Mouse (Mus musculus): Measurements from ENCODE around the gene Sidt1. TPM values are rescaled to one million over a fixed set of nuclear protein-coding genes. Genes with fewer than 3 reads are reported as not detected.

Sidt1 gene
- total and polyA plus RNA-seq, 3 experiments, result not detected

- TF ChIP-seq SMC3 (IDR thresholded peaks at IDR 0.05; ENCODE audit: low read depth, low read length) (no peak), EP300 (IDR thresholded peaks at IDR 0.05; ENCODE audit: low read depth in 1 of 2, low read length in 2 of 2) (0 out of 4 replicates have a peak, but pooled peaks of 1 of the 2 experiments have one; percentile 3)
- Histone ChIP-seq H3K4me1 (ENCODE audit: control insufficient read depth in 1 of 2, insufficient read depth in 2 of 2, low read length in 2 of 2) (peaks cover 6 to 10% of the 10 kb centered on the region in 2 experiments; a peak in 3 of 4 replicates), H3K4me3 (ENCODE audit: control insufficient read depth in 1 of 2, insufficient read depth in 1 of 2, low read depth in 2 of 2, low read length in 2 of 2) (no peak overlapping the region), H3K79me2 (ENCODE audit: control insufficient read depth, insufficient read depth, low read length, poor library complexity) (no peaks in the 10 kb centered on the region), H3K9ac (ENCODE audit: control insufficient read depth, low read depth, low read length, poor library complexity, severe bottlenecking) (no peak overlapping the region), H3K27me3 (ENCODE audit: control insufficient read depth in 1 of 2, insufficient read depth in 2 of 2, low read length in 2 of 2) (no peaks in the 10 kb centered on the region), H3K27ac (ENCODE audit: control insufficient read depth, low read depth, low read length) (no peak overlapping the region), H3K9me3 (replicated peaks; ENCODE audit: insufficient read depth, low read length) (no peaks in the 10 kb centered on the region), H3K36me3 (ENCODE audit: control insufficient read depth in 1 of 2, insufficient read depth in 2 of 2, low read length in 2 of 2) (peaks cover 0 to 15% of the 10 kb centered on the region in 2 experiments; a peak in 3 of 4 replicates)
- peak; percentile 89 for DNase-seq (ENCODE audit: low read depth, low spot score)
Measured at GRCm38 (mm10) chr16:44357571-44358268, 24.7 kb upstream of the Sidt1 start.

- peaks cover 6 to 14% of the 10 kb centered on the region in 2 experiments for H3K4me1 ChIP-seq (ENCODE audit: control insufficient read depth in 1 of 2, insufficient read depth in 2 of 2, low read length in 2 of 2)
- no peak overlapping the region for H3K9ac ChIP-seq (ENCODE audit: control insufficient read depth, low read depth, low read length, poor library complexity, severe bottlenecking)
- TF ChIP-seq MXI1 (IDR thresholded peaks at IDR 0.05; ENCODE audit: low read depth, low read length) (no peak), TAL1 (IDR thresholded peaks at IDR 0.05; ENCODE audit: low read length) (peak; percentile 25), GATA1 (IDR thresholded peaks at IDR 0.05; ENCODE audit: low read depth, low read length) (peak; percentile 37; the same call in 1 of the 2 replicates)
- H3K4me3 ChIP-seq (ENCODE audit: control insufficient read depth in 1 of 2, insufficient read depth in 1 of 2, low read depth in 2 of 2, low read length in 2 of 2), result no peak overlapping the region
- H3K36me3 ChIP-seq (ENCODE audit: control insufficient read depth in 1 of 2, insufficient read depth in 2 of 2, low read length in 2 of 2), result peaks cover 0 to 20% of the 10 kb centered on the region in 2 experiments; a peak in 3 of 4 replicates
- H3K27ac ChIP-seq (ENCODE audit: control insufficient read depth, low read depth, low read length), result no peak overlapping the region
- H3K79me2 ChIP-seq (ENCODE audit: control insufficient read depth, insufficient read depth, low read length, poor library complexity), result no peaks in the 10 kb centered on the region
- peak; percentile 48 for DNase-seq (ENCODE audit: low read depth, low spot score)
- H3K27me3 ChIP-seq (ENCODE audit: control insufficient read depth in 1 of 2, insufficient read depth in 2 of 2, low read length in 2 of 2), result no peaks in the 10 kb centered on the region
- H3K9me3 ChIP-seq (replicated peaks; ENCODE audit: insufficient read depth, low read length), result no peaks in the 10 kb centered on the region
Measured at GRCm38 (mm10) chr16:44356291-44356690, 23.3 kb upstream of the Sidt1 start.

- H3K4me3 ChIP-seq (ENCODE audit: control insufficient read depth in 1 of 2, insufficient read depth in 1 of 2, low read depth in 2 of 2, low read length in 2 of 2), result peak overlapping the region; percentile 27 to 32; a peak in 3 of 4 replicates
- H3K9me3 ChIP-seq (replicated peaks; ENCODE audit: insufficient read depth, low read length), result no peaks in the 10 kb centered on the region
- H3K27me3 ChIP-seq (ENCODE audit: control insufficient read depth in 1 of 2, insufficient read depth in 2 of 2, low read length in 2 of 2), result no peaks in the 10 kb centered on the region
- H3K79me2 ChIP-seq (ENCODE audit: control insufficient read depth, insufficient read depth, low read length, poor library complexity), result no peaks in the 10 kb centered on the region; the same call in 1 of the 2 replicates
- H3K27ac ChIP-seq (ENCODE audit: control insufficient read depth, low read depth, low read length), result peak overlapping the region; percentile 59
- peaks cover 0 to 25% of the 10 kb centered on the region in 2 experiments; a peak in 2 of 4 replicates for H3K36me3 ChIP-seq (ENCODE audit: control insufficient read depth in 1 of 2, insufficient read depth in 2 of 2, low read length in 2 of 2)
- peaks cover 7 to 21% of the 10 kb centered on the region in 2 experiments for H3K4me1 ChIP-seq (ENCODE audit: control insufficient read depth in 1 of 2, insufficient read depth in 2 of 2, low read length in 2 of 2)
- H3K9ac ChIP-seq (ENCODE audit: control insufficient read depth, low read depth, low read length, poor library complexity, severe bottlenecking), result no peak overlapping the region; the same call in 1 of the 2 replicates
- peak; percentile 75 for DNase-seq (ENCODE audit: low read depth, low spot score)
- TF ChIP-seq HCFC1 (IDR thresholded peaks at IDR 0.05; ENCODE audit: low read depth, low read length) (no peak), ZC3H11A (IDR thresholded peaks at IDR 0.05; ENCODE audit: low read depth, low read length) (no peak), NELFE (IDR thresholded peaks at IDR 0.05; ENCODE audit: low read depth, low read length) (no peak), E2F4 (IDR thresholded peaks at IDR 0.05; ENCODE audit: borderline replicate concordance, low read depth, low read length) (no peak), CHD2 (IDR thresholded peaks at IDR 0.05; ENCODE audit: low read length) (no peak), MYC (IDR thresholded peaks at IDR 0.05; ENCODE audit: low read depth, low read length) (no peak), RCOR1 (IDR thresholded peaks at IDR 0.05; ENCODE audit: low read depth, low read length) (0 out of 2 replicates have a peak, but pooled peaks have one; percentile 23), ZKSCAN1 (IDR thresholded peaks at IDR 0.05; ENCODE audit: low read depth, low read length) (no peak), USF1 (IDR thresholded peaks at IDR 0.05; ENCODE audit: low read depth, low read length) (no peak), BHLHE40 (IDR thresholded peaks at IDR 0.05; ENCODE audit: borderline replicate concordance, low read depth, low read length) (no peak), UBTF (IDR thresholded peaks at IDR 0.05; ENCODE audit: borderline replicate concordance, insufficient read depth, low read depth, low read length) (no peak), MAZ (IDR thresholded peaks at IDR 0.05; ENCODE audit: low read depth, low read length) (no peak), MAX (IDR thresholded peaks at IDR 0.05; ENCODE audit: low read length) (no peak), SMC3 (IDR thresholded peaks at IDR 0.05; ENCODE audit: low read depth, low read length) (no peak), ZMIZ1 (IDR thresholded peaks at IDR 0.05; ENCODE audit: low read depth, low read length) (no peak), ETS1 (IDR thresholded peaks at IDR 0.05; ENCODE audit: low read depth, low read length) (peak; percentile 56), GABPA (IDR thresholded peaks at IDR 0.05; ENCODE audit: low read depth, low read length) (no peak), POLR2AphosphoS5 (IDR thresholded peaks at IDR 0.05; ENCODE audit: borderline replicate concordance, low read depth, low read length) (no peak), TBP (IDR thresholded peaks at IDR 0.05; ENCODE audit: low read depth, low read length) (peak; percentile 70), SIN3A (IDR thresholded peaks at IDR 0.05; ENCODE audit: low read length) (0 out of 2 replicates have a peak, but pooled peaks have one; percentile 4)
Measured at GRCm38 (mm10) chr16:44349801-44350397, 16.9 kb upstream of the Sidt1 start.
